Mouse (Mus musculus): ENCODE measurements around the gene Cyp27a1.

- peak; percentile 19; the same call in 1 of the 2 replicates for TF ChIP-seq CTCF (IDR thresholded peaks at IDR 0.05; ENCODE audit: borderline replicate concordance, insufficient read depth, low read depth, low read length)
- TF ChIP-seq POLR2A (IDR thresholded peaks at IDR 0.05; ENCODE audit: borderline replicate concordance, insufficient read depth, low read length), result no peak
These were observed 35.4 kb downstream of the Cyp27a1 start, which contains the start of gene Prkag3 for GRCm38 (mm10) chr1:74748643-74749271.

All from cerebellum, adult 2 months (tissue).